Mouse (Mus musculus): ENCODE results near the gene Vmo1.
"Not testable (repeated sequence)": the region's sequence is repeated elsewhere in the genome, so short reads cannot be mapped to it uniquely, and the experiment has no call there.

DNA sequence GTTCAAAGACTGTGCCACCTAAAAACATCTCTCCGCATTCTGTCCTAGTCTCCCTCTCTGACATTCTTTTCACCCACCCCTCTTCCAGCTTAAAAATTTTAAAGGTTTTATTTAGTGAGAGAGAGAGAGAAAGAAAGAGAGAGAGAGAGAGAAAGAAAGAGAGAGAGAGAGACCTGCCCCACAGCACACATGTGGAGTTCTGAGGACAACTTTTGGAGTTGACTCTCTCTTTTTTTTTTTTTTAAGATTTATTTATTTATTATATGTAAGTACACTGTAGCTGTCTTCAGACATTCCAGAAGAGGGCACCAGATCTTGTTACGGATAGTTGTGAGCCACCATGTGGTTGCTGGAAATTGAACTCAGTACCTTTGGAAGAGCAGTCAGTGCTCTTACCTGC lies 16.6 kb upstream of the Vmo1 start:
- TF ChIP-seq POLR2A (IDR thresholded peaks at IDR 0.05; ENCODE audit: borderline replicate concordance, low read depth, low read length); CTCF (IDR thresholded peaks at IDR 0.05; ENCODE audit: low read depth, low read length): not testable (repeated sequence)

Data from bone marrow macrophage, adult 2 months (primary cell).